Mouse (Mus musculus): ENCODE measurements at regions not wholly inside any gene's neighbourhood (a gene's known extent, or its start where the extent isn't known, plus 50 kb on each side); places are given as distances from the start of the nearest gene placed in this dataset.

- TF ChIP-seq GATA1 (IDR thresholded peaks at IDR 0.05; ENCODE audit: low read length) (no peak), TAL1 (IDR thresholded peaks at IDR 0.05; ENCODE audit: low read length) (no peak)
Measured at GRCm38 (mm10) chr14:100458727-100459447, 174.4 kb upstream of the Klf12 start.
